Mouse (Mus musculus): ENCODE measurements around the gene Man2b1. TPM values are rescaled to one million over a fixed set of nuclear protein-coding genes. Genes with fewer than 3 reads are reported as not detected.
"Not testable (repeated sequence)": the region's sequence is repeated elsewhere in the genome, so short reads cannot be mapped to it uniquely, and the experiment has no call there.

The Man2b1 gene
- polyA plus RNA-seq, 1 experiment from 2014 or later, result 10.8 TPM

- H3K9me3 ChIP-seq (replicated peaks; ENCODE audit: control insufficient read depth, low read length), result no peaks in the 10 kb centered on the region
- peak within 1 kb of the TSS; percentile 94 for H3K4me2 ChIP-seq (ENCODE audit: low read length)
- ATAC-seq (peak; percentile 23; the same call in 1 of the 2 replicates), DNase-seq (ENCODE audit: low spot score) (peak; percentile 88)
- WGBS, result under 1% methylated on average over 30 of the region's 30 CpGs
- peak within 1 kb of the TSS; percentile 92 for H3K9ac ChIP-seq (ENCODE audit: low read length)
- H3K4me3 ChIP-seq (ENCODE audit: low read depth, low read length), result peak within 1 kb of the TSS; percentile 94
- no peaks in the 10 kb centered on the region for H3K27me3 ChIP-seq (replicated peaks; ENCODE audit: control insufficient read depth, insufficient read depth, low read length)
- H3K4me1 ChIP-seq (ENCODE audit: control insufficient read depth, insufficient read depth, low read length), result peaks cover 19% of the 10 kb centered on the region
- H3K27ac ChIP-seq (ENCODE audit: low read depth, low read length), result 0 out of 2 replicates have a peak within 1 kb of the TSS, but pooled peaks have one; percentile 21
- peaks cover 30% of the 10 kb centered on the region for H3K36me3 ChIP-seq (ENCODE audit: control insufficient read depth, insufficient read depth, low read length)
Observed at GRCm38 (mm10) chr8:85080532-85081215, 2.4 kb upstream of the Man2b1 start, which contains the start of gene Wdr83os. Gene Wdr83os (plus strand): TSS chr8:85080740.

- no peak for DNase-seq (ENCODE audit: low spot score)
Observed at GRCm38 (mm10) chr8:85081216-85081555, 1.9 kb upstream of the Man2b1 start, which contains the start of gene Wdr83. Gene Wdr83 (minus strand): TSS chr8:85081306.

GRCm38 (mm10) chr8:85082169-85082568, 901 bp upstream of the Man2b1 start:
- peaks cover 19% of the 10 kb centered on the region for H3K4me1 ChIP-seq (ENCODE audit: control insufficient read depth, insufficient read depth, low read length)
- H3K27ac ChIP-seq (ENCODE audit: low read depth, low read length); H3K9ac ChIP-seq (ENCODE audit: low read length); H3K27me3 ChIP-seq (replicated peaks; ENCODE audit: control insufficient read depth, insufficient read depth, low read length); H3K9me3 ChIP-seq (replicated peaks; ENCODE audit: control insufficient read depth, low read length); DNase-seq (ENCODE audit: low spot score); ATAC-seq; H3K4me3 ChIP-seq (ENCODE audit: low read depth, low read length): not testable (repeated sequence)
- 91% methylated on average over 4 of the region's 4 CpGs for WGBS
- peaks cover 27% of the 10 kb centered on the region for H3K36me3 ChIP-seq (ENCODE audit: control insufficient read depth, insufficient read depth, low read length)
- H3K4me2 ChIP-seq (ENCODE audit: low read length), result peak overlapping the region; percentile 94; the same call in 1 of the 2 replicates

More at GRCm38 (mm10) chr8:85081216-85081555, 1.9 kb upstream of the Man2b1 start, which contains the start of gene Wdr83:
- Histone ChIP-seq H3K9me3 (replicated peaks; ENCODE audit: control insufficient read depth, low read length) (no peaks in the 10 kb centered on the region), H3K27ac (ENCODE audit: low read depth, low read length) (0 out of 2 replicates have a peak within 1 kb of the TSS, but pooled peaks have one; percentile 21), H3K27me3 (replicated peaks; ENCODE audit: control insufficient read depth, insufficient read depth, low read length) (no peaks in the 10 kb centered on the region), H3K4me1 (ENCODE audit: control insufficient read depth, insufficient read depth, low read length) (peaks cover 19% of the 10 kb centered on the region), H3K9ac (ENCODE audit: low read length) (peak within 1 kb of the TSS; percentile 92), H3K4me2 (ENCODE audit: low read length) (peak within 1 kb of the TSS; percentile 94), H3K36me3 (ENCODE audit: control insufficient read depth, insufficient read depth, low read length) (peaks cover 28% of the 10 kb centered on the region), H3K4me3 (ENCODE audit: low read depth, low read length) (peak within 1 kb of the TSS; percentile 94)
- under 1% methylated on average over 9 of the region's 9 CpGs for WGBS
- ATAC-seq, result peak; percentile 21

- no peaks in the 10 kb centered on the region for H3K27me3 ChIP-seq (replicated peaks; ENCODE audit: control insufficient read depth, insufficient read depth, low read length)
- WGBS, result 88% methylated on average over 8 of the region's 8 CpGs
- no peak overlapping the region for H3K27ac ChIP-seq (ENCODE audit: low read depth, low read length)
- H3K4me1 ChIP-seq (ENCODE audit: control insufficient read depth, insufficient read depth, low read length), result peaks cover 16% of the 10 kb centered on the region
- ATAC-seq (no peak), DNase-seq (ENCODE audit: low spot score) (no peak)
- no peak overlapping the region for H3K9ac ChIP-seq (ENCODE audit: low read length)
- H3K4me3 ChIP-seq (ENCODE audit: low read depth, low read length), result no peak overlapping the region
- no peak overlapping the region for H3K4me2 ChIP-seq (ENCODE audit: low read length)
- H3K9me3 ChIP-seq (replicated peaks; ENCODE audit: control insufficient read depth, low read length), result no peaks in the 10 kb centered on the region
- peaks cover 23% of the 10 kb centered on the region; the same call in 1 of the 2 replicates for H3K36me3 ChIP-seq (ENCODE audit: control insufficient read depth, insufficient read depth, low read length)
Observed at GRCm38 (mm10) chr8:85084633-85085032, 1.6 kb downstream of the Man2b1 start.

GRCm38 (mm10) chr8:85086238-85086637, 3.2 kb downstream of the Man2b1 start:
- H3K9ac ChIP-seq (ENCODE audit: low read length), result no peak overlapping the region
- peaks cover 14% of the 10 kb centered on the region for H3K4me1 ChIP-seq (ENCODE audit: control insufficient read depth, insufficient read depth, low read length)
- H3K27ac ChIP-seq (ENCODE audit: low read depth, low read length), result no peak overlapping the region
- H3K4me3 ChIP-seq (ENCODE audit: low read depth, low read length), result no peak overlapping the region
- H3K27me3 ChIP-seq (replicated peaks; ENCODE audit: control insufficient read depth, insufficient read depth, low read length), result no peaks in the 10 kb centered on the region
- DNase-seq (ENCODE audit: low spot score) (no peak), ATAC-seq (no peak)
- peaks cover 29% of the 10 kb centered on the region; the same call in 1 of the 2 replicates for H3K36me3 ChIP-seq (ENCODE audit: control insufficient read depth, insufficient read depth, low read length)
- no peaks in the 10 kb centered on the region for H3K9me3 ChIP-seq (replicated peaks; ENCODE audit: control insufficient read depth, low read length)
- 80% methylated on average over 3 of the region's 3 CpGs for WGBS
- H3K4me2 ChIP-seq (ENCODE audit: low read length), result no peak overlapping the region

- H3K4me3 ChIP-seq (ENCODE audit: low read depth, low read length), result no peak overlapping the region
- H3K27ac ChIP-seq (ENCODE audit: low read depth, low read length), result no peak overlapping the region
- ATAC-seq (no peak), DNase-seq (ENCODE audit: low spot score) (no peak)
- H3K9me3 ChIP-seq (replicated peaks; ENCODE audit: control insufficient read depth, low read length), result no peaks in the 10 kb centered on the region
- no peaks in the 10 kb centered on the region for H3K27me3 ChIP-seq (replicated peaks; ENCODE audit: control insufficient read depth, insufficient read depth, low read length)
- peaks cover 35% of the 10 kb centered on the region for H3K36me3 ChIP-seq (ENCODE audit: control insufficient read depth, insufficient read depth, low read length)
- no peaks in the 10 kb centered on the region; the same call in 1 of the 2 replicates for H3K4me1 ChIP-seq (ENCODE audit: control insufficient read depth, insufficient read depth, low read length)
- WGBS, result 67% methylated on average over 2 of the region's 2 CpGs
- no peak overlapping the region for H3K4me2 ChIP-seq (ENCODE audit: low read length)
- no peak overlapping the region for H3K9ac ChIP-seq (ENCODE audit: low read length)
Observed at GRCm38 (mm10) chr8:85088771-85089170, 5.7 kb downstream of the Man2b1 start.

GRCm38 (mm10) chr8:85090856-85091255, 7.8 kb downstream of the Man2b1 start:
- H3K27me3 ChIP-seq (replicated peaks; ENCODE audit: control insufficient read depth, insufficient read depth, low read length), result no peaks in the 10 kb centered on the region
- no peaks in the 10 kb centered on the region for H3K4me1 ChIP-seq (ENCODE audit: control insufficient read depth, insufficient read depth, low read length)
- WGBS, result 89% methylated on average over 11 of the region's 11 CpGs
- no peak for DNase-seq (ENCODE audit: low spot score)
- no peak overlapping the region for H3K9ac ChIP-seq (ENCODE audit: low read length)
- H3K36me3 ChIP-seq (ENCODE audit: control insufficient read depth, insufficient read depth, low read length), result peaks cover 42% of the 10 kb centered on the region
- ATAC-seq, result no peak
- H3K4me2 ChIP-seq (ENCODE audit: low read length), result no peak overlapping the region
- H3K4me3 ChIP-seq (ENCODE audit: low read depth, low read length), result no peak overlapping the region
- H3K9me3 ChIP-seq (replicated peaks; ENCODE audit: control insufficient read depth, low read length), result no peaks in the 10 kb centered on the region
- H3K27ac ChIP-seq (ENCODE audit: low read depth, low read length), result no peak overlapping the region

GRCm38 (mm10) chr8:85091526-85092090, 8.5 kb downstream of the Man2b1 start:
- DNase-seq (ENCODE audit: low spot score) (no peak), ATAC-seq (no peak)
- Histone ChIP-seq H3K9ac (ENCODE audit: low read length) (no peak overlapping the region), H3K27me3 (replicated peaks; ENCODE audit: control insufficient read depth, insufficient read depth, low read length) (no peaks in the 10 kb centered on the region), H3K9me3 (replicated peaks; ENCODE audit: control insufficient read depth, low read length) (no peaks in the 10 kb centered on the region), H3K36me3 (ENCODE audit: control insufficient read depth, insufficient read depth, low read length) (peaks cover 47% of the 10 kb centered on the region), H3K4me3 (ENCODE audit: low read depth, low read length) (no peak overlapping the region), H3K4me2 (ENCODE audit: low read length) (no peak overlapping the region), H3K27ac (ENCODE audit: low read depth, low read length) (no peak overlapping the region), H3K4me1 (ENCODE audit: control insufficient read depth, insufficient read depth, low read length) (no peaks in the 10 kb centered on the region)
- 29% methylated on average over 21 of the region's 21 CpGs for WGBS

GRCm38 (mm10) chr8:85095051-85095450, 12.0 kb downstream of the Man2b1 start:
- Histone ChIP-seq H3K9ac (ENCODE audit: low read length) (no peak overlapping the region), H3K27me3 (replicated peaks; ENCODE audit: control insufficient read depth, insufficient read depth, low read length) (no peaks in the 10 kb centered on the region), H3K27ac (ENCODE audit: low read depth, low read length) (no peak overlapping the region), H3K4me1 (ENCODE audit: control insufficient read depth, insufficient read depth, low read length) (no peaks in the 10 kb centered on the region), H3K4me3 (ENCODE audit: low read depth, low read length) (no peak overlapping the region), H3K9me3 (replicated peaks; ENCODE audit: control insufficient read depth, low read length) (no peaks in the 10 kb centered on the region), H3K36me3 (ENCODE audit: control insufficient read depth, insufficient read depth, low read length) (peaks cover 40% of the 10 kb centered on the region), H3K4me2 (ENCODE audit: low read length) (no peak overlapping the region)
- WGBS, result 97% methylated on average over 13 of the region's 13 CpGs
- DNase-seq (ENCODE audit: low spot score), result no peak
- no peak for ATAC-seq
